Mouse (Mus musculus): ENCODE measurements around the gene Zfp454. TPM values are rescaled to one million over a fixed set of nuclear protein-coding genes. Genes with fewer than 3 reads are reported as not detected.
A peak's percentile ranks its signal among the peaks of the same experiment; 100 is the strongest.

Zfp454 gene
- 5.6 and 6.0 TPM in 2 replicates for polyA plus RNA-seq (2012; rRNA removed)

- DNase-seq (ENCODE audit: extremely low spot score in 1 of 2, low spot score in 1 of 2): peak; percentile 96 to 98
Measured at GRCm38 (mm10) chr11:50887390-50888128, at the start of gene Zfp454. TSS of gene Zfp454 (minus strand) at chr11:50887651.

GRCm38 (mm10) chr11:50932040-50932439 is 44.6 kb upstream of the Zfp454 start:
- DNase-seq (ENCODE audit: extremely low spot score in 1 of 2, low spot score in 1 of 2): no peak

- peak; percentile 83 to 91 for DNase-seq (ENCODE audit: extremely low spot score in 1 of 2, low spot score in 1 of 2)
Measured at GRCm38 (mm10) chr11:50931451-50931866, 44.0 kb upstream of the Zfp454 start, which contains the start of gene Zfp354b. TSS of gene Zfp354b (minus strand) at chr11:50931633.

GRCm38 (mm10) chr11:50931021-50931420 is 43.6 kb upstream of the Zfp454 start:
- peak in 1 of 2 experiments; percentile 33 for DNase-seq (ENCODE audit: extremely low spot score in 1 of 2, low spot score in 1 of 2)

GRCm38 (mm10) chr11:50930469-50931014 is 43.1 kb upstream of the Zfp454 start:
- DNase-seq (ENCODE audit: extremely low spot score in 1 of 2, low spot score in 1 of 2): no peak

GRCm38 (mm10) chr11:50915671-50916320 is 28.3 kb upstream of the Zfp454 start, which contains the start of gene Zfp2:
TSS of gene Zfp2 (minus strand) at chr11:50916165.
- peak; percentile 89 to 95 for DNase-seq (ENCODE audit: extremely low spot score in 1 of 2, low spot score in 1 of 2)

- DNase-seq (ENCODE audit: extremely low spot score in 1 of 2, low spot score in 1 of 2): peak in 1 of 2 experiments; percentile 40
Measured at GRCm38 (mm10) chr11:50914461-50914860, 27.0 kb upstream of the Zfp454 start.

- DNase-seq (ENCODE audit: extremely low spot score in 1 of 2, low spot score in 1 of 2): no peak
Measured at GRCm38 (mm10) chr11:50913301-50913700, 25.9 kb upstream of the Zfp454 start.

GRCm38 (mm10) chr11:50908136-50908535 is 20.7 kb upstream of the Zfp454 start:
- peak in 1 of 2 experiments; percentile 47 for DNase-seq (ENCODE audit: extremely low spot score in 1 of 2, low spot score in 1 of 2)

- no peak for DNase-seq (ENCODE audit: extremely low spot score in 1 of 2, low spot score in 1 of 2)
Measured at GRCm38 (mm10) chr11:50897359-50897758, 9.9 kb upstream of the Zfp454 start.

- DNase-seq (ENCODE audit: extremely low spot score in 1 of 2, low spot score in 1 of 2): no peak
Measured at GRCm38 (mm10) chr11:50892441-50892840, 5.0 kb upstream of the Zfp454 start.

GRCm38 (mm10) chr11:50886933-50887293 is 538 bp downstream of the Zfp454 start:
- DNase-seq (ENCODE audit: extremely low spot score in 1 of 2, low spot score in 1 of 2): no peak

- no peak for DNase-seq (ENCODE audit: extremely low spot score in 1 of 2, low spot score in 1 of 2)
Measured at GRCm38 (mm10) chr11:50886231-50886932, 1.1 kb downstream of the Zfp454 start.

- no peak for DNase-seq (ENCODE audit: extremely low spot score in 1 of 2, low spot score in 1 of 2)
Measured at GRCm38 (mm10) chr11:50883756-50884155, 3.7 kb downstream of the Zfp454 start.

GRCm38 (mm10) chr11:50878641-50879040 is 8.8 kb downstream of the Zfp454 start:
- no peak for DNase-seq (ENCODE audit: extremely low spot score in 1 of 2, low spot score in 1 of 2)

- no peak for DNase-seq (ENCODE audit: extremely low spot score in 1 of 2, low spot score in 1 of 2)
Measured at GRCm38 (mm10) chr11:50850989-50851601, 36.4 kb downstream of the Zfp454 start.

GRCm38 (mm10) chr11:50850177-50850735 is 37.2 kb downstream of the Zfp454 start, which contains the start of gene Grm6:
TSS of gene Grm6 (plus strand) at chr11:50850685.
- DNase-seq (ENCODE audit: extremely low spot score in 1 of 2, low spot score in 1 of 2): no peak

GRCm38 (mm10) chr11:50849310-50849709 is 38.1 kb downstream of the Zfp454 start:
- DNase-seq (ENCODE audit: extremely low spot score in 1 of 2, low spot score in 1 of 2): no peak

GRCm38 (mm10) chr11:50848520-50849137 is 38.8 kb downstream of the Zfp454 start:
- no peak for DNase-seq (ENCODE audit: extremely low spot score in 1 of 2, low spot score in 1 of 2)

GRCm38 (mm10) chr11:50847047-50847446 is 40.4 kb downstream of the Zfp454 start:
- DNase-seq (ENCODE audit: extremely low spot score in 1 of 2, low spot score in 1 of 2): no peak
